Mouse (Mus musculus): Measurements from ENCODE around the gene Mboat1. TPM values are rescaled to one million over a fixed set of nuclear protein-coding genes. Genes with fewer than 3 reads are reported as not detected.
A peak's percentile ranks its signal among the peaks of the same experiment; 100 is the strongest.

Gene Mboat1
- polyA plus RNA-seq, 1 experiment, result 7.5 TPM

DNA sequence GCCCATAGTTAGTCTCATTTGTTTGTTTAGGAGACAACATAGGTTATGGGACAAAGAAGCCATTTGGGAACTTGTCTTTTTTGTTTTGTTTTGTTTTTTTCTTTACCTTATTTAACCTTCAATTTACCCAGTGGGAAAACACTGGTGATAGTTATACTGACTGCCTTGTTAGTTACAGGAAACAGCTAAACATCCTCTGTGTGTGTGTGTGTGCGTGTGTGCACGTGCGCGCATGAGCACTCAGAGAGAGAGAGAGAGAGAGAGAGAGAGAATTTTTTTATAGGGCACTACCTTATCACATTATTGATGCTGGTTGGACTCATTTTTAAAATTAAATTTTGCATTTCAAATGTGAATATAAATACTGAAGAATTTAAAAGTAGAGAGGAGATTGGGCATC lies 38.3 kb downstream of the Mboat1 start:
- DNase-seq, result no peak
- TF ChIP-seq POLR2A (IDR thresholded peaks at IDR 0.05; ENCODE audit: borderline replicate concordance, extremely low read depth, low read depth, low read length) (no peak), CTCF (IDR thresholded peaks at IDR 0.05; ENCODE audit: insufficient read depth, low read length) (no peak)
- 79% methylated on average over 4 of the region's 4 CpGs for WGBS
- H3K4me3 ChIP-seq (replicated peaks; ENCODE audit: extremely low read depth, low read depth, low read length), result no peak overlapping the region
- H3K4me1 ChIP-seq (ENCODE audit: control insufficient read depth, insufficient read depth, low read length), result no peaks in the 10 kb centered on the region

DNA sequence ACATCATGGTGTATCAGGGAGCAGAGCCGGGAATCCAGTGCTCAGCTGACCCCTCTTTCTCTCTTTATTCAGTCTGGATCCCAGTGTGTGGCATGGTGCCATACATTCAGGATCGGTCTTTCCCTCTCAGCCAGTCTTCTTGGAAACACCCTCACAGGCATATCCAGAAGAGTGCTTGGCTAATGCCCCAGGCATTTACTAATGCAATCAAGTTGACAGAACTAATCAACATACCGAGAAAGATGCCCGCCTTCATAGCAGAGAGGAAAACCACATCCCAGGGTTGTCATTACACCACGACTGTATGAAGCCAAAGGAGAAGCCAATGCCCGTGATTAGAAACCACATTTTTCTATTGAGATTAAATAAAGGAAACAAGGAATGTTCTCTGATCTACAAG lies 41.1 kb downstream of the Mboat1 start:
- TF ChIP-seq POLR2A (IDR thresholded peaks at IDR 0.05; ENCODE audit: borderline replicate concordance, extremely low read depth, low read depth, low read length), result no peak
- no peak for TF ChIP-seq CTCF (IDR thresholded peaks at IDR 0.05; ENCODE audit: insufficient read depth, low read length)
- WGBS, result 61% methylated on average over 6 of the region's 6 CpGs
- Histone ChIP-seq H3K4me1 (ENCODE audit: control insufficient read depth, insufficient read depth, low read length) (no peaks in the 10 kb centered on the region), H3K4me3 (replicated peaks; ENCODE audit: extremely low read depth, low read depth, low read length) (no peak overlapping the region)
- DNase-seq, result no peak

DNA sequence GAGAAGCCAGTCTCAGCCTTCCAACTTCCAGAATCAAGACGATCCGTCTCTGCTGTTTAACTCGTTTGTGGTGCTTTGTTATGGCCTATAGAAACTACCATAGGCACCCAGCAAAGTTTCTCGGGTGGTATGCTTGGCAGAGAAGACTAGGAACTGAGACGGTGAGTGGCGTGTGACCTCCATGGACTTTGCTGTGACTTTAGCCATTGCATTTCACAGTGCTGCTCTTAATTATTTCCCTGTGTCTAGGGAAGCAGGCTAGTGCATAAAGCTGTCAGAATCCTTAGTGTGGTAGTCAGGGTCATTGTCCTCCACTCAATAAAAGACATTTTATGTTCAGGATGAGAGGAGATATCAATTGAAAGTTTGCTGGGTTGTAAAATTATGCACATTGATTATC lies 49.3 kb downstream of the Mboat1 start:
- TF ChIP-seq POLR2A (IDR thresholded peaks at IDR 0.05; ENCODE audit: borderline replicate concordance, extremely low read depth, low read depth, low read length) (no peak), CTCF (IDR thresholded peaks at IDR 0.05; ENCODE audit: insufficient read depth, low read length) (no peak)
- Histone ChIP-seq H3K4me1 (ENCODE audit: control insufficient read depth, insufficient read depth, low read length) (no peaks in the 10 kb centered on the region; the same call in 1 of the 2 replicates), H3K4me3 (replicated peaks; ENCODE audit: extremely low read depth, low read depth, low read length) (no peak overlapping the region)
- 79% methylated on average over 6 of the region's 6 CpGs for WGBS
- no peak for DNase-seq

DNA sequence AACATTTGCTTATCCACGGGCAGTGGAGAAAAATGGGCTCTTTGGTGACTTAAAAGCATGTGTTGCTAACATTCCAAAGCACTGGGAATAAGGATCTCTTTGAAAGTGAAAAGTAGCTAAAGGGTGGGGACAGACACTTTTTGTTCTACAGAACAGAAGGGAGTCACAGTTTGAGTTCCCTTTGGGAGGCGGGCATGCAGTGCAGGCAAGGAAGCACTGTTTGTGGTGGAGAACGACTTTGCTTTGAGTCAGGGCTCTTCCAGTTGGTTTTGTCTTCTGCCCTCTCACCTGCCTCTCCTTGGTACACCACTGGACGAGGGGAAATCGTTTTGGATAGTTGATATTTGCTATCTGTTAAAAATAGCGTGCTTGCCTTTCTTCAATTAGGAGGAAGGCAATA lies 49.7 kb downstream of the Mboat1 start:
- no peak for DNase-seq
- TF ChIP-seq POLR2A (IDR thresholded peaks at IDR 0.05; ENCODE audit: borderline replicate concordance, extremely low read depth, low read depth, low read length) (no peak), CTCF (IDR thresholded peaks at IDR 0.05; ENCODE audit: insufficient read depth, low read length) (no peak)
- WGBS, result 50% methylated on average over 6 of the region's 6 CpGs

DNA sequence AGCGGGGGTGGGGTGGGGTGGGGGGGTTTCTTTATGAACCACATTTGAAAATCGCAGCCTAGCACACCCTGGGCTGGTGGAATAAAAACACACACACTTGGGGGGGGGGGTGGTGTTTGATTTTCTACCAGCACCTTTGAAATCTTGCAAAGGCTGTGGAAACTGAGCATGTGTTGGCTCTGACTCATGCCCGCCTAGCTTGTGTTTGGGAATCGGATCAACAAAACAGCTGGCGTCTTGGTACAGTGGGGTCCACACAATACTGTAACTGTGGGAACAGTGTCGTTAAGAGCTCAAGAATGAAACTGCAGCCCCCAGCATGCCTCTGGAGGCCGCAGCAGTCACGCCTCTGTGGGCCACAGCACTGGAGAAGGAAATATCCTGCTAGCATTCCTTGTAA lies 50.2 kb downstream of the Mboat1 start:
- WGBS, result 63% methylated on average over 8 of the region's 8 CpGs
- DNase-seq, result no peak
- no peak for TF ChIP-seq POLR2A (IDR thresholded peaks at IDR 0.05; ENCODE audit: borderline replicate concordance, extremely low read depth, low read depth, low read length)
- TF ChIP-seq CTCF (IDR thresholded peaks at IDR 0.05; ENCODE audit: insufficient read depth, low read length), result no peak
- Histone ChIP-seq H3K4me3 (replicated peaks; ENCODE audit: extremely low read depth, low read depth, low read length) (no peak overlapping the region), H3K4me1 (ENCODE audit: control insufficient read depth, insufficient read depth, low read length) (no peaks in the 10 kb centered on the region; the same call in 1 of the 2 replicates)

More for the DNA sequence above, 49.7 kb downstream of the Mboat1 start:
- Histone ChIP-seq H3K4me3 (replicated peaks; ENCODE audit: extremely low read depth, low read depth, low read length) (no peak overlapping the region), H3K4me1 (ENCODE audit: control insufficient read depth, insufficient read depth, low read length) (no peaks in the 10 kb centered on the region; the same call in 1 of the 2 replicates)

DNA sequence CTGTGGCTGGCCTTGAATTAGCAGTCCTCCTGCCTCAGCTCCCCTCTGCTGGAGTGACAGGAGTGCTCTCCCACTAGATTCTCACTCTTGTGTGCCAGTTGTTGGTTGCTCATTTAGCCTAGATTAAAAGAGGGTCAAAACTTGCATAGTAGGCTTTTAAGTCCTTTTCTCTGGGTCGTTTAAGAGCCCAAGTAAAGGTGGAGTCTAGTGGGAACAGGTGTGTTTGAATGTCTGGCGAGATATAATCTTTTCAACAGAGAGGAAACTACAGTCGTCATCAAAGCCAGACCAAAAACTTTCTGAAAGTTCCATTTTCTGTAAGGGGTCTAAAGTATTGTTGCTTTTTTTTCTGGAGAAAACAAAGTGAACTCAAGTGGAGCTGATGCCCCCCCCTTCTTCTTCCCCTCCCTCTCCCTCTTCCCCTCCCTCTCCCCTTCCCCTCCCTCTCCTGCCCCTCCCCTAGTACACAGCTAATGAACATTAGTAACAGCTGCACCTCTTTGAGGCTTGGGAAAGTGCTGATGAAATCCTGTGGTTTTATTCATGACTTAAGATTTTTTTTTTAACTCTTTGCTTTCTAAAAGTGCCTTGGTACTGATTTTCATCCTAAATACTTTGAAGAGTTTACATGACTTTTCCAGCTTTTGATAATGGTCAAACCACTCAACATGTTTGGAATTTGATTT lies 55.9 kb downstream of the Mboat1 start:
- no peak overlapping the region for H3K4me3 ChIP-seq (replicated peaks; ENCODE audit: extremely low read depth, low read depth, low read length)
- H3K4me1 ChIP-seq (ENCODE audit: control insufficient read depth, insufficient read depth, low read length), result no peaks in the 10 kb centered on the region
- TF ChIP-seq POLR2A (IDR thresholded peaks at IDR 0.05; ENCODE audit: borderline replicate concordance, extremely low read depth, low read depth, low read length), result no peak
- TF ChIP-seq CTCF (IDR thresholded peaks at IDR 0.05; ENCODE audit: insufficient read depth, low read length), result no peak
- DNase-seq, result no peak
- 31% methylated on average over 3 of the region's 3 CpGs for WGBS

DNA sequence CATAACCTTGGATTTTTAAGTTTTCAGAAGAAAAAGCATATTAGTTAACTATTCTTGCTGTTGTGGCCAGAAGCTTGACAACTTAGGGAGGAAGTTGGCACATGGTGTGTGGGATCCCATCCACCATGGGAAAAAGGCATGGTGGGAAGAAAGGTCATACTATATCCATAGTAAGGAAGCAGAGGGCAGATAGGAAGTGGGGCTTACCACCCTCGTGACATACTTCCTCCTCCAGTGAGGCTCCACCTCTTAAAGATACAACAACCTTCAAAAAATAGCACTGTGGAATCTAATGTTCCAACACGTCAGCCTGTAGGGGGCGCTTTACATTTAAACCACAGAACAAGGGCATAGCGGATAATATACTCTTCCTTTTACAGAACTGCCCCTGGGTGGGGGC lies 57.1 kb downstream of the Mboat1 start:
- 52% methylated on average over 4 of the region's 4 CpGs for WGBS
- TF ChIP-seq CTCF (IDR thresholded peaks at IDR 0.05; ENCODE audit: insufficient read depth, low read length) (no peak), POLR2A (IDR thresholded peaks at IDR 0.05; ENCODE audit: borderline replicate concordance, extremely low read depth, low read depth, low read length) (no peak)
- no peaks in the 10 kb centered on the region for H3K4me1 ChIP-seq (ENCODE audit: control insufficient read depth, insufficient read depth, low read length)
- H3K4me3 ChIP-seq (replicated peaks; ENCODE audit: extremely low read depth, low read depth, low read length), result no peak overlapping the region
- no peak for DNase-seq

DNA sequence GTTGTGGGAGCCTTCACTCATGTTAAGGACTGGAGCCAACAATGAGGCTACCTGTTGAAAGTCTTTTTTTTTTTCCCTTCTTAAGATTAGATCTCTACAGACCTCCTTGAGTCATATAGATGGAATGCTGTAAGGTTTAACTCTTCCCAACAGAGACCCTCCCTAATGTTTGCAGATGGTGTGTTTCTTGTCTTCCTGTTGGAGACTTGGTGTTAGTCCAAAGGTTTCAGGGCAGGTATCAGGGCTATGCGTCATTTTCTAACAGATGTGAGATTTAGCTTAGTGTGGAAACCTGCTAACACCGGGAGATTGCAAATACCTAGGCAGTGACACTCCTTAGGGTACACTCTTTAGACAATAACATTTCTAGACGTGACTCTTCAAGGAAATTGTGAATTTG lies 58.5 kb downstream of the Mboat1 start:
- DNase-seq, result no peak
- 69% methylated on average over 3 of the region's 3 CpGs for WGBS
- Histone ChIP-seq H3K4me3 (replicated peaks; ENCODE audit: extremely low read depth, low read depth, low read length) (no peak overlapping the region), H3K4me1 (ENCODE audit: control insufficient read depth, insufficient read depth, low read length) (no peaks in the 10 kb centered on the region)
- TF ChIP-seq CTCF (IDR thresholded peaks at IDR 0.05; ENCODE audit: insufficient read depth, low read length), result no peak
- no peak for TF ChIP-seq POLR2A (IDR thresholded peaks at IDR 0.05; ENCODE audit: borderline replicate concordance, extremely low read depth, low read depth, low read length)

DNA sequence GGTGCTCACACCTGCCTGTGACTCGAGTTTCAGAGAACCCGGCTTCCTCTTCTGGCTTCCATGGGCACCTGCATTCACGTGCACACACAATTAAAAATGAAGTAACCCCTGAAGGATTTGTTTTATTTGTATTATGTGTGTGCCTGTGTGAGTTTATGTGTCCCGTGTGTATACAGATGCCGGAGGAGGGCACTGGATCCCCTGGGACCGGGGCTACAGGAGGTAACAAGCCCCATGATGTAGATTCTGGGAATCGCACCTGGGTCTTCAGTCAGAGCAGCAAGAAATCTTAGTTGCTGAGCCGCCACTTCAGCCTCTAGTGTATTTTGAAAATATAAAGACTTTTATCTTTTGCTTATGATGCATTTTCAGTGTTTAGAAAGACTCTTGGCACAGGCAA lies 60.4 kb downstream of the Mboat1 start:
- no peak for TF ChIP-seq POLR2A (IDR thresholded peaks at IDR 0.05; ENCODE audit: borderline replicate concordance, extremely low read depth, low read depth, low read length)
- no peak for TF ChIP-seq CTCF (IDR thresholded peaks at IDR 0.05; ENCODE audit: insufficient read depth, low read length)
- Histone ChIP-seq H3K4me1 (ENCODE audit: control insufficient read depth, insufficient read depth, low read length) (no peaks in the 10 kb centered on the region), H3K4me3 (replicated peaks; ENCODE audit: extremely low read depth, low read depth, low read length) (no peak overlapping the region)
- WGBS, result 77% methylated on average over 8 of the region's 8 CpGs
- no peak for DNase-seq

DNA sequence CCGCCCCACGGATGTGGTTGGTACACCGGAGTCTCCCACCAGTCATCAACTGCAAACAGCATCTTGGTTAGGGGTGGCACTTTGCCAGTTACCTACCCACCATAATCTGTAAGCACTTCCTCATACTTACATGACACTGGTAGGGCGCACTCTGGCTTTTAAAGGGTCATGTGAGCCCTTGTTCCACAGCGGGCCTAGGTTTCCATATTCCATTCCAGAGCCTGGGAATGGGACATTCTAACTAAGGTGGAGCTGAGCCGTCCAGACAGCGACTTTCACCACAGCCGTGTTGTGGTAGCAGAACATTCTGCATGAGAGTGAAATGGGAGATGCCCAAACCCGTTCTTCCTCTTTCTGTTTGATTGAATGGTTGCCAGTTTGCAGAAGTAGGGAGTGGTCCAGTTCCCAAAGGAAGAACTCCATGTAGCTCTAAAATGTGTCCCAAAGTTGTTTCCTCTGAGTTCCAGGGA lies 61.8 kb downstream of the Mboat1 start:
- no peaks in the 10 kb centered on the region for H3K4me1 ChIP-seq (ENCODE audit: control insufficient read depth, insufficient read depth, low read length)
- TF ChIP-seq POLR2A (IDR thresholded peaks at IDR 0.05; ENCODE audit: borderline replicate concordance, extremely low read depth, low read depth, low read length) (no peak), CTCF (IDR thresholded peaks at IDR 0.05; ENCODE audit: insufficient read depth, low read length) (no peak)
- 62% methylated on average over 9 of the region's 9 CpGs for WGBS
- peak; percentile 23 for DNase-seq
- no peak overlapping the region for H3K4me3 ChIP-seq (replicated peaks; ENCODE audit: extremely low read depth, low read depth, low read length)
